Mouse (Mus musculus): Measurements from ENCODE around the gene Eif2b3.

GRCm38 (mm10) chr4:117131890-117132793 lies 112.9 kb downstream of the Eif2b3 start:
- TF ChIP-seq CTCF (IDR thresholded peaks at IDR 0.05; ENCODE audit: extremely low read depth, insufficient read length, insufficient replicate concordance, low read depth, low read length) (no peak), POLR2A (IDR thresholded peaks at IDR 0.05; ENCODE audit: low read depth, low read length) (no peak)

All from small intestine, adult 2 months (tissue).